Mouse (Mus musculus) hindbrain, embryonic 12.5 days (tissue): ENCODE measurements around the gene Sass6. TPM values are rescaled to one million over a fixed set of nuclear protein-coding genes. Genes with fewer than 3 reads are reported as not detected.
"Not testable (repeated sequence)": the region's sequence is repeated elsewhere in the genome, so short reads cannot be mapped to it uniquely, and the experiment has no call there.

Source experiments
- ATAC-seq: fragments of 200-750 bp; cut with Nextera tagmentation; 2 replicates; pipeline ENCODE4 v1.8.0; 2017; ENCODE audit warnings: moderate TSS enrichment; ENCODE audit not compliant: low FRiP score
- H3K27ac ChIP-seq: fragments of 300-500 bp; sonication (generic); 2 replicates; pipeline ENCODE4 v1.5.1; 2016; ENCODE audit warnings: mild to moderate bottlenecking
- H3K27me3 ChIP-seq: fragments of 300-500 bp; sonication (generic); 2 replicates; pipeline ENCODE4 v1.6.1; 2016; ENCODE audit warnings: mild to moderate bottlenecking
- H3K36me3 ChIP-seq: fragments of 300-500 bp; sonication (generic); 2 replicates; pipeline ENCODE4 v1.6.1; 2016; ENCODE audit warnings: mild to moderate bottlenecking
- H3K4me1 ChIP-seq: fragments of 300-500 bp; sonication (generic); 2 replicates; pipeline ENCODE4 v1.6.1; 2016
- H3K4me2 ChIP-seq: fragments of 300-500 bp; sonication (generic); replicated peaks from 2 replicates; pipeline ENCODE4 v1.6.1; 2016; ENCODE audit warnings: mild to moderate bottlenecking
- H3K4me3 ChIP-seq: fragments of 300-500 bp; sonication (generic); 2 replicates; pipeline ENCODE4 v1.5.1; 2016; ENCODE audit warnings: mild to moderate bottlenecking
- H3K9ac ChIP-seq: fragments of 300-500 bp; sonication (generic); 2 replicates; pipeline ENCODE4 v1.6.1; 2016; ENCODE audit warnings: mild to moderate bottlenecking, moderate library complexity
- H3K9me3 ChIP-seq: fragments of 300-500 bp; sonication (generic); replicated peaks from 2 replicates; pipeline ENCODE4 v1.6.1; 2016; ENCODE audit warnings: mild to moderate bottlenecking
- WGBS: fragments of 180-500 bp; shearing (Covaris S2); methylation state at CpG from one replicate; pipeline ENCODE4 v1.1.7; 2016; 5-methylcytosine and 5-hydroxymethylcytosine counted together
- polyA plus RNA-seq: library from polyadenylated mRNA; unstranded; fragments of >200 nt; fragmentation: Nextera tagmentation; extraction: Ambion mirVana; gene quantifications from 2 replicates; pipeline ENCODE4 v1.2.1, GENCODE M21; 2016

Gene Sass6
- polyA plus RNA-seq, 1 experiment from 2014 or later = 29.5 TPM

- WGBS = 74% methylated on average over 5 of the region's 5 CpGs
- no peak overlapping the region for H3K4me2 ChIP-seq
- H3K9ac ChIP-seq = no peak overlapping the region
- no peak for ATAC-seq
- H3K36me3 ChIP-seq = peaks cover 82% of the 10 kb centered on the region
- H3K27me3 ChIP-seq = no peaks in the 10 kb centered on the region
- H3K9me3 ChIP-seq = no peaks in the 10 kb centered on the region
- H3K27ac ChIP-seq = no peak overlapping the region
- no peaks in the 10 kb centered on the region for H3K4me1 ChIP-seq
- no peak overlapping the region for H3K4me3 ChIP-seq
These were observed 41.0 kb downstream of the Sass6 start for GRCm38 (mm10) chr3:116635799-116636198.

- Histone ChIP-seq H3K9ac (no peak overlapping the region), H3K36me3 (peaks cover 87% of the 10 kb centered on the region), H3K4me3 (no peak overlapping the region), H3K9me3 (no peaks in the 10 kb centered on the region), H3K27ac (no peak overlapping the region), H3K4me2 (no peak overlapping the region), H3K27me3 (no peaks in the 10 kb centered on the region), H3K4me1 (no peaks in the 10 kb centered on the region)
- 94% methylated on average over 9 of the region's 9 CpGs for WGBS
- ATAC-seq = no peak
These were observed 43.1 kb downstream of the Sass6 start for GRCm38 (mm10) chr3:116637693-116638476.

GRCm38 (mm10) chr3:116638572-116638971 is 43.8 kb downstream of the Sass6 start:
- H3K27me3 ChIP-seq = no peaks in the 10 kb centered on the region
- no peak for ATAC-seq
- no peak overlapping the region for H3K4me2 ChIP-seq
- 91% methylated on average over 7 of the region's 7 CpGs for WGBS
- peaks cover 89% of the 10 kb centered on the region for H3K36me3 ChIP-seq
- no peaks in the 10 kb centered on the region for H3K9me3 ChIP-seq
- H3K4me1 ChIP-seq = no peaks in the 10 kb centered on the region
- H3K27ac ChIP-seq = no peak overlapping the region
- H3K9ac ChIP-seq = no peak overlapping the region
- H3K4me3 ChIP-seq = no peak overlapping the region

GRCm38 (mm10) chr3:116640024-116640423 is 45.2 kb downstream of the Sass6 start:
- H3K9me3 ChIP-seq = no peaks in the 10 kb centered on the region
- H3K4me3 ChIP-seq = no peak overlapping the region
- no peak overlapping the region for H3K27ac ChIP-seq
- H3K27me3 ChIP-seq = no peaks in the 10 kb centered on the region
- H3K36me3 ChIP-seq = peaks cover 85% of the 10 kb centered on the region
- H3K9ac ChIP-seq = no peak overlapping the region
- 86% methylated on average over 1 of the region's 1 CpGs for WGBS
- H3K4me1 ChIP-seq = no peaks in the 10 kb centered on the region
- no peak overlapping the region for H3K4me2 ChIP-seq
- ATAC-seq = no peak

GRCm38 (mm10) chr3:116641811-116642371 is 47.1 kb downstream of the Sass6 start:
- H3K9me3 ChIP-seq = no peaks in the 10 kb centered on the region
- no peaks in the 10 kb centered on the region for H3K4me1 ChIP-seq
- no peak overlapping the region for H3K4me2 ChIP-seq
- no peak overlapping the region for H3K4me3 ChIP-seq
- peaks cover 80% of the 10 kb centered on the region for H3K36me3 ChIP-seq
- H3K27ac ChIP-seq = no peak overlapping the region
- H3K9ac ChIP-seq = no peak overlapping the region
- no peaks in the 10 kb centered on the region for H3K27me3 ChIP-seq
- ATAC-seq = no peak
- WGBS = 94% methylated on average over 6 of the region's 6 CpGs

DNA sequence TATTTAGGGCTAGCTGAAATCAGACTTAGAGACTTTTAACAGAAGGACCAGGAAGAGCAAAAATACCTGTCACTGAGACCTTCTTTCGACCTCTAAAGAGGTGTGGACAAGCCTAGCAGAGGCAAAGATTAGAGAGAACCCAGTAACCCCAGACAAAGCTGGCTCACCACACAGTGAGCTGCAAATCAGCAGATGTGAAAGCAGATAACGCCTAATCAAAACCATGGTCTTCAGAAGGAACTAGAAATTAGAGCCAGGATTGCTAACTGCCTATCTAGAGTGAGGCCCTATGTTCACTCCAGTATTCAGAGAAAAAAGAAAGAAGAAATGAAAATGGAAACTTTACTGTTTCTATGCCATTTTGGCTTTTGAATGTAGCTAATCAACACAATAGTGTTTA is 47.6 kb downstream of the Sass6 start:
- ATAC-seq = no peak
- Histone ChIP-seq H3K27ac (no peak overlapping the region), H3K9me3 (no peaks in the 10 kb centered on the region), H3K4me2 (no peak overlapping the region), H3K4me3 (no peak overlapping the region), H3K9ac (no peak overlapping the region), H3K27me3 (no peaks in the 10 kb centered on the region), H3K36me3 (peaks cover 77% of the 10 kb centered on the region), H3K4me1 (no peaks in the 10 kb centered on the region)
- WGBS = 97% methylated on average over 2 of the region's 2 CpGs

GRCm38 (mm10) chr3:116646387-116646786 is 51.6 kb downstream of the Sass6 start:
- no peak overlapping the region for H3K4me2 ChIP-seq
- H3K27ac ChIP-seq = no peak overlapping the region
- no peaks in the 10 kb centered on the region for H3K4me1 ChIP-seq
- H3K9me3 ChIP-seq = no peaks in the 10 kb centered on the region
- H3K4me3 ChIP-seq = no peak overlapping the region
- 88% methylated on average over 1 of the region's 1 CpGs for WGBS
- ATAC-seq = no peak
- no peaks in the 10 kb centered on the region for H3K27me3 ChIP-seq
- H3K9ac ChIP-seq = no peak overlapping the region
- peaks cover 47% of the 10 kb centered on the region for H3K36me3 ChIP-seq

GRCm38 (mm10) chr3:116648805-116649204 is 54.0 kb downstream of the Sass6 start:
- Histone ChIP-seq H3K4me2 (no peak overlapping the region), H3K4me3 (no peak overlapping the region), H3K27me3 (no peaks in the 10 kb centered on the region), H3K9ac (no peak overlapping the region), H3K27ac (no peak overlapping the region), H3K9me3 (no peaks in the 10 kb centered on the region), H3K4me1 (0 out of 2 replicates have a peak, but pooled peaks cover 7% of the 10 kb centered on the region), H3K36me3 (peaks cover 27% of the 10 kb centered on the region)
- ATAC-seq = no peak
- WGBS = 93% methylated on average over 7 of the region's 7 CpGs

DNA sequence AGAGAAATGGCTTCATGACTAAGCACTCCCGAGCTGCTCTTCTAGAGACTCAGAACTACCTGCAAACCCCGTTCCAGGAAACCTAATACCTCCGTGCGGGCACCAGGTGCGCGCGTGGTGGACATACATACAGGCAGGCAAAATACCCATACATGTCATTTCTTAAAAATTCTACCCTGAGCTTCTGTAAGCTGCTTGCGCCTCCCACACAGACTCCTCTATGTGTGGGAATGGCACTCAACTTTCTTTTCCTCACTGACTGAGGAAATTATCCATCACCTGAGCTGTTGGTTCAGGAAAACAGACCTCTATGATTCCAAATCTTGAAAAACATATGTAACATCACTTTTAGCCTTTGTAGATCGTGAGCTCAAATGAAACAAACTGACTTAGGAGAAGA is 55.9 kb downstream of the Sass6 start:
- Histone ChIP-seq H3K9me3 (no peaks in the 10 kb centered on the region), H3K4me2 (no peak overlapping the region), H3K4me1 (0 out of 2 replicates have a peak, but pooled peaks cover 9% of the 10 kb centered on the region), H3K27me3 (no peaks in the 10 kb centered on the region), H3K36me3 (peaks cover 12% of the 10 kb centered on the region), H3K4me3 (no peak overlapping the region), H3K27ac (no peak overlapping the region), H3K9ac (no peak overlapping the region)
- 97% methylated on average over 9 of the region's 9 CpGs for WGBS
- no peak for ATAC-seq

- H3K4me1 ChIP-seq = 0 out of 2 replicates have a peak, but pooled peaks cover 9% of the 10 kb centered on the region
- H3K9me3 ChIP-seq = no peaks in the 10 kb centered on the region
- no peak for ATAC-seq
- no peak overlapping the region for H3K4me3 ChIP-seq
- no peak overlapping the region for H3K9ac ChIP-seq
- H3K27ac ChIP-seq = no peak overlapping the region
- H3K27me3 ChIP-seq = no peaks in the 10 kb centered on the region
- H3K4me2 ChIP-seq = no peak overlapping the region
- WGBS = 76% methylated on average over 3 of the region's 3 CpGs
- H3K36me3 ChIP-seq = 0 out of 2 replicates have a peak, but pooled peaks cover 5% of the 10 kb centered on the region
These were observed 57.3 kb downstream of the Sass6 start for GRCm38 (mm10) chr3:116652033-116652446.

GRCm38 (mm10) chr3:116653278-116653945 is 58.6 kb downstream of the Sass6 start:
- 86% methylated on average over 5 of the region's 5 CpGs for WGBS
- no peaks in the 10 kb centered on the region for H3K9me3 ChIP-seq
- no peak overlapping the region for H3K9ac ChIP-seq
- no peak overlapping the region for H3K27ac ChIP-seq
- no peaks in the 10 kb centered on the region for H3K27me3 ChIP-seq
- H3K4me1 ChIP-seq = peaks cover 14% of the 10 kb centered on the region; the same call in 1 of the 2 replicates
- H3K4me2 ChIP-seq = no peak overlapping the region
- ATAC-seq = no peak
- 0 out of 2 replicates have a peak, but pooled peaks cover 4% of the 10 kb centered on the region for H3K36me3 ChIP-seq
- no peak overlapping the region for H3K4me3 ChIP-seq

DNA sequence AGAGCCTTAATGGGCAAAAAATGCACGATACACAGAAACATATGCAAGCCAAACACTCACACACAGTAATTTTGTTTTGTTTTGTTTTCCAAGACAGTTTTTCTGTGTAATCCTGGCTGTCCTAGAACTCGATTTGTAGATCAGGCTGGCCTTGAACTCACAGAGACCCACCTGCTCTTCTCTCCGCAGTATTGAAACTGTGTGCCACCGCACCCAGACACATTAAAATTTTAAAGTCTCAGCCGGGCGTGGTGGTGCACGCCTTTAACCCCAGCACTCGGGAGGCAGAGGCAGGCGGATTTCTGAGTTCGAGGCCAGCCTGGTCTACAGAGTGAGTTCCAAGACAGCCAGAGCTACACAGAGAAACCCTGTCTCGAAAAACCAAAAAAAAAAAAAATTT is 59.3 kb downstream of the Sass6 start:
- H3K4me2 ChIP-seq, ATAC-seq, H3K27ac ChIP-seq, H3K9ac ChIP-seq, H3K27me3 ChIP-seq, H3K36me3 ChIP-seq, H3K4me3 ChIP-seq, H3K9me3 ChIP-seq: not testable (repeated sequence)
- WGBS = 95% methylated on average over 11 of the region's 11 CpGs
- H3K4me1 ChIP-seq = peaks cover 19% of the 10 kb centered on the region; the same call in 1 of the 2 replicates
